Mouse (Mus musculus): ENCODE measurements around the gene Ccnt1.
"Not testable (repeated sequence)": the region's sequence is repeated elsewhere in the genome, so short reads cannot be mapped to it uniquely, and the experiment has no call there.

GRCm38 (mm10) chr15:98586141-98586540 is 15.4 kb upstream of the Ccnt1 start:
- not testable (repeated sequence) for TF ChIP-seq POLR2A (IDR thresholded peaks at IDR 0.05; ENCODE audit: insufficient read depth, low read length); CTCF (IDR thresholded peaks at IDR 0.05; ENCODE audit: low read depth, low read length); EP300 (IDR thresholded peaks at IDR 0.05; ENCODE audit: insufficient read depth, low read depth, low read length)

Measured in ES-Bruce4 (cell line).